Mouse (Mus musculus) hindbrain, postnatal 0 days (tissue): ENCODE measurements around the gene Syngr1. TPM values are rescaled to one million over a fixed set of nuclear protein-coding genes. Genes with fewer than 3 reads are reported as not detected.

Experiments
- ATAC-seq: fragments of 200-750 bp; cut with Nextera tagmentation; 2 replicates; pipeline ENCODE4 v1.8.0; 2017; ENCODE audit warnings: mild to moderate bottlenecking, moderate TSS enrichment, moderate library complexity
- DNase-seq: peaks from one replicate; pipeline ENCODE4 v3.0.0-alpha.2; 2015; ENCODE audit warnings: low spot score
- H3K27ac ChIP-seq: fragments of 300-500 bp; sonication (generic); 2 replicates; pipeline ENCODE4 v1.5.1; 2014; ENCODE audit warnings: mild to moderate bottlenecking
- H3K27me3 ChIP-seq: fragments of 300-500 bp; sonication (generic); 2 replicates; pipeline ENCODE4 v1.6.1; 2014; ENCODE audit warnings: low read length, mixed read lengths; ENCODE audit not compliant: insufficient read depth
- H3K36me3 ChIP-seq: fragments of 300-500 bp; sonication (generic); 2 replicates; pipeline ENCODE4 v1.6.1; 2014; ENCODE audit warnings: low read length, mixed read lengths; ENCODE audit not compliant: insufficient read depth
- H3K4me1 ChIP-seq: fragments of 300-500 bp; sonication (generic); 2 replicates; pipeline ENCODE4 v1.6.1; 2014; ENCODE audit warnings: antibody characterized with exemption, low read length, mixed read lengths; ENCODE audit not compliant: insufficient read depth
- H3K4me2 ChIP-seq: fragments of 300-500 bp; sonication (generic); 2 replicates; pipeline ENCODE4 v1.6.1; 2014; ENCODE audit warnings: low read depth, mild to moderate bottlenecking, low read length, moderate library complexity, mixed read lengths
- H3K4me3 ChIP-seq: fragments of 300-500 bp; sonication (generic); 2 replicates; pipeline ENCODE4 v1.5.1; 2014; ENCODE audit warnings: low read length
- H3K9ac ChIP-seq: fragments of 300-500 bp; sonication (generic); replicated peaks from 2 replicates; pipeline ENCODE4 v1.6.1; 2014; ENCODE audit warnings: mild to moderate bottlenecking, low read length, moderate library complexity, mixed read lengths
- H3K9me3 ChIP-seq: fragments of 300-500 bp; sonication (generic); 2 replicates; pipeline ENCODE4 v1.6.1; 2016; ENCODE audit warnings: low read length, mixed read lengths
- CTCF ChIP-seq: IDR thresholded peaks from 2 replicates; pipeline ENCODE4 v1.5.1; 2016; ENCODE audit warnings: antibody characterized with exemption, control low read depth, low read depth
- WGBS: fragments of 180-500 bp; shearing (Covaris S2); extraction: QIAGEN DNeasy Blood & Tissue Kit; methylation state at CpG from one replicate; pipeline ENCODE4 v1.1.7; 2014; 5-methylcytosine and 5-hydroxymethylcytosine counted together
- polyA plus RNA-seq: library from polyadenylated mRNA; unstranded; fragments of >200 nt; fragmentation: Nextera tagmentation; extraction: Ambion mirVana; gene quantifications from 2 replicates; pipeline ENCODE4 v1.2.1, GENCODE M21; 2015
- total RNA-seq: library from RNA; depleted of rRNA; stranded (reverse); fragments of >200 nt; gene quantifications from 2 replicates; pipeline ENCODE4 v1.2.3, GENCODE M21; 2014

Syngr1 gene
- total and polyA plus RNA-seq, 2 experiments from 2014 or later = 78.6 to 155 TPM

- H3K9ac ChIP-seq = peak overlapping the region; percentile 21; the same call in 1 of the 2 replicates
- peaks cover 20% of the 10 kb centered on the region for H3K4me1 ChIP-seq
- ATAC-seq (no peak), DNase-seq (no peak)
- H3K4me2 ChIP-seq = no peak overlapping the region
- no peaks in the 10 kb centered on the region for H3K9me3 ChIP-seq
- H3K4me3 ChIP-seq = no peak overlapping the region
- H3K27me3 ChIP-seq = no peaks in the 10 kb centered on the region
- H3K27ac ChIP-seq = peak overlapping the region; percentile 56
- WGBS = 69% methylated on average over 10 of the region's 10 CpGs
- TF ChIP-seq CTCF = no peak
- no peaks in the 10 kb centered on the region for H3K36me3 ChIP-seq
Observed at GRCm38 (mm10) chr15:80100871-80101270, 9.7 kb downstream of the Syngr1 start.

- Histone ChIP-seq H3K9me3 (no peaks in the 10 kb centered on the region), H3K4me2 (no peak overlapping the region), H3K9ac (peak overlapping the region; percentile 21; the same call in 1 of the 2 replicates), H3K27ac (peak overlapping the region; percentile 56; the same call in 1 of the 2 replicates), H3K27me3 (no peaks in the 10 kb centered on the region), H3K36me3 (no peaks in the 10 kb centered on the region), H3K4me1 (peaks cover 20% of the 10 kb centered on the region), H3K4me3 (no peak overlapping the region)
- TF ChIP-seq CTCF = no peak
- no peak for ATAC-seq
- no peak for DNase-seq
- 71% methylated on average over 6 of the region's 6 CpGs for WGBS
Observed at GRCm38 (mm10) chr15:80101503-80101902, 10.4 kb downstream of the Syngr1 start.

GRCm38 (mm10) chr15:80102495-80102894 lies 11.4 kb downstream of the Syngr1 start:
- WGBS = 87% methylated on average over 6 of the region's 6 CpGs
- no peak for ATAC-seq
- H3K9me3 ChIP-seq = no peaks in the 10 kb centered on the region

GRCm38 (mm10) chr15:80105490-80106410 lies 14.6 kb downstream of the Syngr1 start:
- Histone ChIP-seq H3K4me2 (no peak overlapping the region), H3K4me3 (no peak overlapping the region), H3K9me3 (no peaks in the 10 kb centered on the region), H3K27me3 (no peaks in the 10 kb centered on the region), H3K36me3 (peaks cover under 1% of the 10 kb centered on the region; the same call in 1 of the 2 replicates), H3K27ac (no peak overlapping the region), H3K9ac (no peak overlapping the region), H3K4me1 (no peaks in the 10 kb centered on the region)
- TF ChIP-seq CTCF = peak; percentile 42
- DNase-seq (no peak), ATAC-seq (no peak)
- WGBS = 71% methylated on average over 12 of the region's 12 CpGs

More at GRCm38 (mm10) chr15:80102495-80102894, 11.4 kb downstream of the Syngr1 start:
- no peak for TF ChIP-seq CTCF
- no peak overlapping the region for H3K27ac ChIP-seq
- H3K9ac ChIP-seq = no peak overlapping the region
- DNase-seq = no peak
- H3K27me3 ChIP-seq = no peaks in the 10 kb centered on the region
- H3K4me3 ChIP-seq = no peak overlapping the region
- H3K4me2 ChIP-seq = no peak overlapping the region
- no peaks in the 10 kb centered on the region for H3K36me3 ChIP-seq
- H3K4me1 ChIP-seq = peaks cover 14% of the 10 kb centered on the region

GRCm38 (mm10) chr15:80107143-80107542 lies 16.0 kb downstream of the Syngr1 start:
- no peaks in the 10 kb centered on the region for H3K27me3 ChIP-seq
- no peaks in the 10 kb centered on the region for H3K9me3 ChIP-seq
- no peak for TF ChIP-seq CTCF
- peaks cover 15% of the 10 kb centered on the region for H3K36me3 ChIP-seq
- H3K4me3 ChIP-seq = no peak overlapping the region
- H3K27ac ChIP-seq = no peak overlapping the region
- no peak for DNase-seq
- no peak overlapping the region for H3K4me2 ChIP-seq
- no peak for ATAC-seq
- WGBS = 94% methylated on average over 8 of the region's 8 CpGs
- no peak overlapping the region for H3K9ac ChIP-seq
- H3K4me1 ChIP-seq = no peaks in the 10 kb centered on the region

- TF ChIP-seq CTCF = no peak
- H3K9me3 ChIP-seq = no peaks in the 10 kb centered on the region
- H3K36me3 ChIP-seq = peaks cover 15% of the 10 kb centered on the region
- WGBS = 80% methylated on average over 3 of the region's 3 CpGs
- H3K4me3 ChIP-seq = no peak overlapping the region
- H3K9ac ChIP-seq = no peak overlapping the region
- no peak for ATAC-seq
- H3K4me2 ChIP-seq = no peak overlapping the region
- no peak overlapping the region for H3K27ac ChIP-seq
- no peak for DNase-seq
- no peaks in the 10 kb centered on the region for H3K4me1 ChIP-seq
- H3K27me3 ChIP-seq = no peaks in the 10 kb centered on the region
Observed at GRCm38 (mm10) chr15:80107575-80107974, 16.4 kb downstream of the Syngr1 start.

- H3K4me2 ChIP-seq = no peak overlapping the region
- no peak for TF ChIP-seq CTCF
Observed at GRCm38 (mm10) chr15:80111436-80111835, 20.3 kb downstream of the Syngr1 start.

More at GRCm38 (mm10) chr15:80111436-80111835, 20.3 kb downstream of the Syngr1 start:
- H3K27me3 ChIP-seq = no peaks in the 10 kb centered on the region
- DNase-seq = no peak
- H3K4me1 ChIP-seq = no peaks in the 10 kb centered on the region
- ATAC-seq = no peak
- no peak overlapping the region for H3K4me3 ChIP-seq
- 85% methylated on average over 12 of the region's 12 CpGs for WGBS
- H3K9ac ChIP-seq = no peak overlapping the region
- no peaks in the 10 kb centered on the region for H3K9me3 ChIP-seq
- peaks cover 21% of the 10 kb centered on the region for H3K36me3 ChIP-seq
- no peak overlapping the region for H3K27ac ChIP-seq
